Mouse (Mus musculus) right cerebral cortex, adult 2 months (tissue): ENCODE data around the gene Wbp1.
A peak's percentile ranks its signal among the peaks of the same experiment; 100 is the strongest.

ENCODE experiments used
- DNase-seq, 2 experiments: peaks; one replicate each; pipeline ENCODE4 v3.0.0; 2021 to 2022; ENCODE audit warnings: low spot score in 2 of 2

Wbp1 gene

GRCm38 (mm10) chr6:83084477-83084876 lies 36.9 kb downstream of the Wbp1 start:
- no peak for DNase-seq

- no peak for DNase-seq
Measured at GRCm38 (mm10) chr6:83083497-83083896, 37.9 kb downstream of the Wbp1 start.

DNA sequence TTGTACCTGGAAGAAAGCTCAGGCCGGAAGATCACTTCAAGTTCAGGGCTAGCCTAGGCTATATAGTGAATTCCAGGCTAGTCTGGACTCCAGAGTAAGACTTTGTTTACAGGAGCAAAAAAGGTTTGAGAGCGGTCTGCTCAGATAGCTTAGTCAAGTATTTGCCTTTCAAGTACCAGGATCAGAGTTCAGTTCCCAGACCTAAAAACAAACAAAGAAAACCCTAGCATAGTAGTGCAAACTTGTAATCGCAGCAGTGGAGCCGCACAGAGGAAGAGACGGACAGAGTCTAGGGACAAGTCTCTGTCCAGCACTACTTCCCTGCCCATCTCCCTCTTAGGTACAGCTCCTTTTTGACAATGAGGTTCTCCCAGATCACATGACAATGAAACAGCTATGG lies 41.1 kb downstream of the Wbp1 start:
- DNase-seq: no peak

GRCm38 (mm10) chr6:83078324-83078858 lies 43.0 kb downstream of the Wbp1 start:
- peak; percentile 100 for DNase-seq

- DNase-seq: peak; percentile 46 to 59
Measured at GRCm38 (mm10) chr6:83077630-83078323, 43.6 kb downstream of the Wbp1 start, which contains the start of gene Pcgf1. Gene Pcgf1 (plus strand): TSS chr6:83077869.

GRCm38 (mm10) chr6:83074979-83075378 lies 46.4 kb downstream of the Wbp1 start:
- no peak for DNase-seq

- DNase-seq: no peak
Measured at GRCm38 (mm10) chr6:83071220-83071619, 50.1 kb downstream of the Wbp1 start.

DNA sequence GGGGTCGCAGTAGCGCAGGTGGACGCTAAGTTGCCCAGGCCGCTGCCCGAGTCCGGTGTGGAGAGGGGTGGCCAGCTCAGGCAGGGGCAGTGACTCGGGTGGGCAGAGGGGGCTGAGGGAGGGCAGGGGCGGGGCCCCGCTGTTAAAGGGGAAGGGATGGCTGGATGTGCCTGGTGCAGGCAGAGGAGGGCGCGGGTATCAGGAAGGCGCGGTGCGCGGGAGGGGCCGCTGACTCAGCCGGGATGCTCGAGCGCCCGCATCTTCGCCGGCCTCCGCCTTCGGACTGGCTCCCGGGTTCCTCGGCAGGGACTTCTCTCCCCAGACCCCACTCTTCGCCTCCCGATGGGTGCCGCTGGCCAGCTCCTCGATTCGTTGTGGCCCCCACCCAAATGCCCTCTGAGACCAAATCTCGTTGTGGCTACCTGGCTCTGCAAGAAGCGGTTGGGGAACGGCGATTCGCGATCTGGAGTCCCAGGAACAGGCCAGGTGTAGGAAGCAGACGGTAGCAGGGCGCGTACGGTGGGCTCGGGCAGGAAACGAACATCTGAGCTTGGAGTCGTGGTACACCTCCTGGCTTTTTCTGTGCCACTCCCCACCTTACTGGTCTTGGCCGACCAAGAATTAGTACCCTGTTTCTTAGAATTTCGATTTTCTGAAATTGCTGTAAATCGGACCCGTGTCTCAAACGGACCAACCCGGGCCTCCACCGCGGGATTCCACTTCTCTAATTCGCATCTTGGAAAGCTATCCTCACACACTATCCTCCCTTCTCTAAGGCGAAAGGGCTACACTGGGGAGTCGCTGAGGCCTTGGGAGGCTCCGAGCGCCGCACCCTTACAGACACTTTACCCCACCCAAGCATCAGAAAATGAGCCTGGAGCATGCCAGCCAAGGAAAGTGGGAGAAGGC lies 50.8 kb downstream of the Wbp1 start:
- peak in 1 of 2 experiments; percentile 36 for DNase-seq

GRCm38 (mm10) chr6:83070247-83070310 lies 51.3 kb downstream of the Wbp1 start, which contains the start of gene Tlx2:
Gene Tlx2 (minus strand): TSS chr6:83070293.
- DNase-seq: no peak

- DNase-seq: no peak
Measured at GRCm38 (mm10) chr6:83069488-83070246, 51.7 kb downstream of the Wbp1 start.
